Comparison of ENCODE assay signal across 8 mouse cellular contexts in the genomic region with DNA sequence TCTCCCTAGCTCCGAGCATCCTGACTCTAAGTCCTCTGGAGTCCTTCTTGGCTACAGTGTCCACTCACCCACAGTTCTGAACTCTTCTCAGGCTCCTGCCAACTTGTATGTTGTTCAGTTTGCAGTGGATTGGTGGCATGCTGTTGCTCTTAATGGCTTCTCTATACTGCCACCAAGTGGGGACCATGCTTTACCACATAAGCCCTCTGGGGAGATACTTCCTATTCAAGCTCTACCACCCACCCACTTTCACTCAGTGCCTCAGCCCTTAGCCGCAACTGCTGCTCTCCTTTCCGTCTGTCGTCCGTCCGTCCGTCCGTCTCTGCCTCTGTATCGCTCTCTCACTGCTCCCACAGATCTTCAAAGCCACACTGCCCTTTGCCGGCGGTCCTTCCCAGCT. TPM values are rescaled to one million over a fixed set of nuclear protein-coding genes. Genes with fewer than 3 reads are reported as not detected.
DNase-seq lines count a peak whose midpoint lies in the region; ATAC-seq and TF ChIP-seq lines count a peak whose summit lies in the region.

No protein-coding gene starts in this region.

- H3K9me3 ChIP-seq in embryonic facial prominence, embryonic 11.5 days (replicated peaks; ENCODE audit: control insufficient read depth, low read length), result no peaks in the 10 kb centered on the region
- no peaks in the 10 kb centered on the region for H3K9me3 ChIP-seq in heart, embryonic 13.5 days
- no peaks in the 10 kb centered on the region for H3K9me3 ChIP-seq in kidney, embryonic 15.5 days (replicated peaks)
- H3K9me3 ChIP-seq in liver, embryonic 14.5 days (ENCODE audit: control insufficient read depth, low read length), result no peaks in the 10 kb centered on the region

- WGBS in embryonic facial prominence, embryonic 11.5 days, result 22% methylated on average over 11 of the region's 11 CpGs
- 18% methylated on average over 11 of the region's 11 CpGs for WGBS in heart, embryonic 13.5 days
- WGBS in kidney, embryonic 15.5 days, result 20% methylated on average over 11 of the region's 11 CpGs
- WGBS in liver, embryonic 14.5 days (ENCODE audit: insufficient replicate concordance), result 9% methylated on average over 11 of the region's 11 CpGs

- H3K4me3 ChIP-seq in embryonic facial prominence, embryonic 11.5 days (ENCODE audit: low read depth, low read length), result no peak overlapping the region
- peak overlapping the region; percentile 41 for H3K4me3 ChIP-seq in heart, embryonic 13.5 days
- peak overlapping the region; percentile 21; the same call in 1 of the 2 replicates for H3K4me3 ChIP-seq in kidney, embryonic 15.5 days (replicated peaks)
- H3K4me3 ChIP-seq in liver, embryonic 14.5 days (ENCODE audit: insufficient read depth in 1 of 2, low read depth in 2 of 2, low read length in 2 of 2), result peak overlapping the region in 1 of 2 experiments; percentile 26; a peak in 1 of 4 replicates

- no peak overlapping the region for H3K27ac ChIP-seq in embryonic facial prominence, embryonic 11.5 days (replicated peaks; ENCODE audit: low read depth, low read length)
- H3K27ac ChIP-seq in heart, embryonic 13.5 days (replicated peaks), result no peak overlapping the region
- H3K27ac ChIP-seq in kidney, embryonic 15.5 days, result no peak overlapping the region
- H3K27ac ChIP-seq in liver, embryonic 14.5 days, result no peak overlapping the region

- peak; percentile 79 for TF ChIP-seq CTCF in liver, embryonic 14.5 days (IDR thresholded peaks at IDR 0.05; ENCODE audit: low read depth)

- DNase-seq in embryonic facial prominence, embryonic 11.5 days (ENCODE audit: low spot score), result peak; percentile 78
- peak; percentile 49 to 55 (median 55) for DNase-seq in liver, embryonic 14.5 days (ENCODE audit: low read depth in 3 of 3, low spot score in 3 of 3)
- peak; percentile 54 to 74 for DNase-seq in natural killer cell, adult 2 months (ENCODE audit: low spot score in 2 of 2)
- peak; percentile 59 for DNase-seq in testis, postnatal 10 days (ENCODE audit: low spot score)

- no peak overlapping the region for H3K4me2 ChIP-seq in embryonic facial prominence, embryonic 11.5 days (ENCODE audit: low read depth, low read length)
- peak overlapping the region; percentile 65 for H3K4me2 ChIP-seq in heart, embryonic 13.5 days
- peak overlapping the region; percentile 51 for H3K4me2 ChIP-seq in kidney, embryonic 15.5 days
- peak overlapping the region; percentile 44 for H3K4me2 ChIP-seq in liver, embryonic 14.5 days (ENCODE audit: low read depth)

- TF ChIP-seq EP300 in liver, embryonic 14.5 days (IDR thresholded peaks at IDR 0.05; ENCODE audit: low read depth), result no peak

- ATAC-seq in CD4-positive, CD25-positive, alpha-beta regulatory T cell, adult 4 months, result peak; percentile 77
- peak; percentile 66 for ATAC-seq in activated CD4-positive, CD25-positive, alpha-beta regulatory T cell, adult 4 months
- ATAC-seq in embryonic facial prominence, embryonic 11.5 days (replicated peaks; ENCODE audit: insufficient number of reproducible peaks, low FRiP score, low TSS enrichment, low read depth), result 0 out of 2 replicates have a peak, but pooled peaks have one; percentile 14
- no peak for ATAC-seq in heart, embryonic 13.5 days (ENCODE audit: extremely low read depth, insufficient number of reproducible peaks, low FRiP score, low TSS enrichment)
- 0 out of 2 replicates have a peak, but pooled peaks have one; percentile 45 for ATAC-seq in kidney, embryonic 15.5 days (replicated peaks; ENCODE audit: low FRiP score)
- 0 out of 2 replicates have a peak, but pooled peaks have one; percentile 53 for ATAC-seq in liver, embryonic 14.5 days (ENCODE audit: insufficient read depth)

- H3K36me3 ChIP-seq in embryonic facial prominence, embryonic 11.5 days (replicated peaks; ENCODE audit: control insufficient read depth, insufficient read depth, low read depth, low read length), result no peaks in the 10 kb centered on the region
- H3K36me3 ChIP-seq in heart, embryonic 13.5 days, result no peaks in the 10 kb centered on the region
- H3K36me3 ChIP-seq in kidney, embryonic 15.5 days, result no peaks in the 10 kb centered on the region
- H3K36me3 ChIP-seq in liver, embryonic 14.5 days (replicated peaks; ENCODE audit: control insufficient read depth, insufficient read depth, low read depth), result no peaks in the 10 kb centered on the region

- H3K9ac ChIP-seq in embryonic facial prominence, embryonic 11.5 days (replicated peaks; ENCODE audit: low read length), result no peak overlapping the region
- H3K9ac ChIP-seq in heart, embryonic 13.5 days, result peak overlapping the region; percentile 78
- H3K9ac ChIP-seq in kidney, embryonic 15.5 days, result peak overlapping the region; percentile 17; the same call in 1 of the 2 replicates
- H3K9ac ChIP-seq in liver, embryonic 14.5 days (replicated peaks), result no peak overlapping the region

- H3K27me3 ChIP-seq in embryonic facial prominence, embryonic 11.5 days (ENCODE audit: control insufficient read depth, insufficient read depth, low read length), result no peaks in the 10 kb centered on the region
- no peaks in the 10 kb centered on the region for H3K27me3 ChIP-seq in heart, embryonic 13.5 days (replicated peaks)
- H3K27me3 ChIP-seq in kidney, embryonic 15.5 days, result no peaks in the 10 kb centered on the region
- H3K27me3 ChIP-seq in liver, embryonic 14.5 days (ENCODE audit: control insufficient read depth, insufficient read depth, low read length), result no peaks in the 10 kb centered on the region

- no peaks in the 10 kb centered on the region for H3K4me1 ChIP-seq in embryonic facial prominence, embryonic 11.5 days (ENCODE audit: control insufficient read depth, insufficient read depth, low read length)
- peaks cover 5% of the 10 kb centered on the region; the same call in 1 of the 2 replicates for H3K4me1 ChIP-seq in heart, embryonic 13.5 days
- H3K4me1 ChIP-seq in kidney, embryonic 15.5 days, result peaks cover 4% of the 10 kb centered on the region
- no peaks in the 10 kb centered on the region for H3K4me1 ChIP-seq in liver, embryonic 14.5 days (replicated peaks; ENCODE audit: control insufficient read depth in 2 of 2, insufficient read depth in 2 of 2, low read length in 1 of 2)

RNA-seq across cellular contexts. Expression of gene Ttc25, which starts 10.2 kb away (rescaled TPM):
- under 1 TPM in 1 of 2 experiments, not detected in 1; 0.24 TPM for polyA plus RNA-seq in CD4-positive, CD25-positive, alpha-beta regulatory T cell, adult 4 months (2017; shearing (Covaris generic))
- polyA plus RNA-seq in activated CD4-positive, CD25-positive, alpha-beta regulatory T cell, adult 4 months (2017; shearing (Covaris generic)), result under 1 TPM in 1 of 2 experiments, not detected in 1; 0.15 TPM
- polyA plus RNA-seq in embryonic facial prominence, embryonic 11.5 days (2014; fragmentation: Nextera tagmentation; extraction: Ambion mirVana), result 0.79 and 1.4 TPM in 2 replicates
- 0.19 and 0.62 TPM in 2 replicates for polyA plus RNA-seq in heart, embryonic 13.5 days (2015; fragmentation: Nextera tagmentation; extraction: Ambion mirVana)
- polyA plus RNA-seq in kidney, embryonic 15.5 days (2015; fragmentation: Nextera tagmentation; extraction: Ambion mirVana), result 0.99 and 1.1 TPM in 2 replicates
- polyA plus RNA-seq in liver, embryonic 14.5 days (2012; rRNA removed), result 0.01 and 0.03 TPM in 2 replicates
- polyA plus RNA-seq in liver, embryonic 14.5 days (2014; fragmentation: Nextera tagmentation; extraction: Ambion mirVana), result 0.13 and 0.19 TPM in 2 replicates

RNA-seq across cellular contexts. Expression of gene Cnp, which starts 19.1 kb away (rescaled TPM):
- 100 to 1,000 TPM; 185 to 348 TPM for polyA plus RNA-seq in CD4-positive, CD25-positive, alpha-beta regulatory T cell, adult 4 months (2017; shearing (Covaris generic))
- polyA plus RNA-seq in activated CD4-positive, CD25-positive, alpha-beta regulatory T cell, adult 4 months (2017; shearing (Covaris generic)), result 100 to 1,000 TPM; 181 to 201 TPM
- 20.0 and 23.6 TPM in 2 replicates for polyA plus RNA-seq in embryonic facial prominence, embryonic 11.5 days (2014; fragmentation: Nextera tagmentation; extraction: Ambion mirVana)
- polyA plus RNA-seq in heart, embryonic 13.5 days (2015; fragmentation: Nextera tagmentation; extraction: Ambion mirVana), result 18.1 and 20.2 TPM in 2 replicates
- polyA plus RNA-seq in kidney, embryonic 15.5 days (2015; fragmentation: Nextera tagmentation; extraction: Ambion mirVana), result 25.3 and 29.6 TPM in 2 replicates
- 5.2 and 6.3 TPM in 2 replicates for polyA plus RNA-seq in liver, embryonic 14.5 days (2012; rRNA removed)
- 10.0 and 12.0 TPM in 2 replicates for polyA plus RNA-seq in liver, embryonic 14.5 days (2014; fragmentation: Nextera tagmentation; extraction: Ambion mirVana)

RNA-seq across cellular contexts. Expression of gene Acly, which starts 27.8 kb away (rescaled TPM):
- polyA plus RNA-seq in CD4-positive, CD25-positive, alpha-beta regulatory T cell, adult 4 months (2017; shearing (Covaris generic)), result 100 to 1,000 TPM; 102 to 153 TPM
- polyA plus RNA-seq in activated CD4-positive, CD25-positive, alpha-beta regulatory T cell, adult 4 months (2017; shearing (Covaris generic)), result 10 to 100 TPM; 57.2 to 76.7 TPM
- 200 and 210 TPM in 2 replicates for polyA plus RNA-seq in embryonic facial prominence, embryonic 11.5 days (2014; fragmentation: Nextera tagmentation; extraction: Ambion mirVana)
- 67.8 and 69.7 TPM in 2 replicates for polyA plus RNA-seq in heart, embryonic 13.5 days (2015; fragmentation: Nextera tagmentation; extraction: Ambion mirVana)
- polyA plus RNA-seq in kidney, embryonic 15.5 days (2015; fragmentation: Nextera tagmentation; extraction: Ambion mirVana), result 151 and 175 TPM in 2 replicates
- 35.5 and 45.9 TPM in 2 replicates for polyA plus RNA-seq in liver, embryonic 14.5 days (2012; rRNA removed)
- 68.2 and 76.7 TPM in 2 replicates for polyA plus RNA-seq in liver, embryonic 14.5 days (2014; fragmentation: Nextera tagmentation; extraction: Ambion mirVana)

Comparison
In these comparisons a context has a peak if more than half of its experiments do, and no peak if none do; other contexts are left out.
1. H3K9ac ChIP-seq: peak in heart, embryonic 13.5 days (single experiment) and kidney, embryonic 15.5 days (single experiment); none in embryonic facial prominence, embryonic 11.5 days (single experiment) and liver, embryonic 14.5 days (single experiment).
2. Peak in every context shown above with its lines, with median percentiles within 50 percentile points of each other: DNase-seq.